Mouse (Mus musculus) lung, postnatal 36 days (tissue): Measurements from ENCODE around the gene Cnih1.
"Not testable (repeated sequence)": the region's sequence is repeated elsewhere in the genome, so short reads cannot be mapped to it uniquely, and the experiment has no call there.

ENCODE experiments used
- DNase-seq: peaks from one replicate; pipeline ENCODE4 v3.0.0; 2022; ENCODE audit warnings: mixed read lengths

Cnih1 gene

GRCm38 (mm10) chr14:46787454-46787786 is 791 bp downstream of the Cnih1 start:
- DNase-seq: no peak

GRCm38 (mm10) chr14:46785247-46785646 is 3.0 kb downstream of the Cnih1 start:
- no peak for DNase-seq

- no peak for DNase-seq
Observed at GRCm38 (mm10) chr14:46783327-46783926, 4.8 kb downstream of the Cnih1 start.

GRCm38 (mm10) chr14:46782187-46782828 is 5.9 kb downstream of the Cnih1 start:
- no peak for DNase-seq

DNA sequence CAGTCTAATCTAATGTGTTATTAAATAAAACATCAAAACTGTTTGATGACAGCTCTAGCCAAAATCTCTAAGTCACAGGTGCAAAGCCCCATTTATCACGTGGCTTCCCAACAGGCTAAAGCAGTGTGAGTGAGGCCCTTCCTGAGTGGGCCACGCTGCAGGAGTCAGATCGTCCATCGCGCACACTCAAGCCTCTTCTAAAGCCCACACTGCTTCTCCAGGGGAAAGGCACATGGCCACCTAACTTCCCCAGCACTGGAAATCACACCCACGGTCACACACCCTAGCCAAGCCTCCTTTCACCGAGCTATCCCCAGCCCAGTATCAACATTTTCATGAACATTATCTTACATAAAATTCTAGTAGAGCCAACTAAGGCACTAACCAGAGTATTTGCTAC is 7.1 kb downstream of the Cnih1 start:
- no peak for DNase-seq

DNA sequence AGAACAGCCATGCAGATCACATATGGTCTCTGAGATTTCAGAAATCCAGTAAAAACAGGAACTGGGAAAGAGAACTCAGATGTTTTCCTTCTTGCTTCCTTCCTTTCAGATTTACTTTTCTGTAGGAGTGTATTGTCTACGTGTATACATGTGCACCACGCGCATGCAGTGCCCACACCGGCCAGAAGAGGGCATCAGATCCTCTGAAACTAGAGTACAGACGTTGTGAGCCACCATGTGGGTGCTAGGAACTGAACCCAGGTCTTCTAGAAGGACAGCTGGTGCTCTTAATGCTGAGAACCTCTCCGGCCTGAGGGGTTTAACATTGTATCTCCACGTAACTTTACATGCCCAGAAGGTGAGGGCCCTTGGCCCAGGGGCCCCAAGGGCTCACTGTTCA is 9.0 kb downstream of the Cnih1 start:
- no peak for DNase-seq

GRCm38 (mm10) chr14:46778756-46779155 is 9.5 kb downstream of the Cnih1 start:
- DNase-seq: no peak

GRCm38 (mm10) chr14:46770036-46770435 is 18.2 kb downstream of the Cnih1 start:
- peak; percentile 20 for DNase-seq

DNA sequence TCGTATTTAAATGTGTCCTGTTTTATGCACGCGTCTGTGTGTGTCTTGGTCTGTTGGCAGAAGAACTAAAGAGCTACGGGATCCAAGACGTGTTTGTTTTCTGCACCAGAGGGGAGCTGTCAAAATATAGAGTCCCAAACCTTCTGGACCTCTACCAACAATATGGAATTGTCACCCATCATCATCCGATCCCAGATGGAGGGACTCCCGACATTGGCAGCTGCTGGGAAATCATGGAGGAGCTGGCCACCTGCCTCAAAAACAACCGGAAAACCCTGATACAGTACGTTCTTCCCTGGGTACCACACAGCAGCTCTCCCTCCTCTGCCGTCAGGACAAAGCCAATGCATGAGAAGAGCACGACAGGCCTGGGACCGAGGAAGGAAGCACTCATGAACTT is 21.1 kb downstream of the Cnih1 start:
- no peak for DNase-seq

DNA sequence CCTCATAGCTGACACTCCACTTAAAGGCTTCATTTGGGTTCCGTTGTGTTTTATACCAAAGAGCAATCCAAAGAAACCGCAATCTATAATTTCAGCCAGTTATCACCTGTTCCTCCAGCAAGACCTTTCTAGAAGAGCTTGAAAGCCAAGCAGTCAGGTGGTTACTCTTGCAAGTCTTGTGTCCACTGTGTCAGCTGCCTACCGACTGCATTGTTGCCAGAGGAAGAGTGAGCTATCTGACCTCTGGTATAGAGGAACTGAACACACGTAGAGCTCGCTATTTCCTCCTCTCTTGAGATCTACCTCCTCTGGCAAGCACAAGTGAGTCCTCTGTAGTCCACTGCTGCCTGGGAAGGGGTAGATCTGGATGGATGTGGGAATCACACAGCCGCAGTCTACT is 27.0 kb downstream of the Cnih1 start:
- peak; percentile 8 for DNase-seq

GRCm38 (mm10) chr14:46760355-46761029 is 27.7 kb downstream of the Cnih1 start, which contains the start of gene Cdkn3:
Gene Cdkn3, plus strand, starts transcription at chr14:46760541.
- peak; percentile 97 for DNase-seq

DNA sequence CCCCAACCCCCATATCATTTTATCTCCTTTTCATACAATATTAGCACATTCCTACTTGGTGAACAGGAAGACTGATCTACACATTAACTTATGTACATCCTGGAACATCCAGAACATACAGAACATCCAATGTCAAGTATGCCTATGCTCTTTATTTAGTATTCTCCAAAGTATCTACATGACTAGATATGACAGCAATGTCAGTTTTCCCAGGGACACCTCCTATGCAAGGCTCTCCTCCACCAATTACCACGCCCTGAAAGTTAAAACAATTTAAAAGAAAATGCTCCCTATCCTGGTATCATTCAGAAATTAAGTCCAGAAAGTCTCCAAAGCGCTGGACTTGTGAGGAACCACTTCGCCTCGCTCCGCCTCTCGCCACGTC is 28.2 kb downstream of the Cnih1 start:
- DNase-seq: no peak

DNA sequence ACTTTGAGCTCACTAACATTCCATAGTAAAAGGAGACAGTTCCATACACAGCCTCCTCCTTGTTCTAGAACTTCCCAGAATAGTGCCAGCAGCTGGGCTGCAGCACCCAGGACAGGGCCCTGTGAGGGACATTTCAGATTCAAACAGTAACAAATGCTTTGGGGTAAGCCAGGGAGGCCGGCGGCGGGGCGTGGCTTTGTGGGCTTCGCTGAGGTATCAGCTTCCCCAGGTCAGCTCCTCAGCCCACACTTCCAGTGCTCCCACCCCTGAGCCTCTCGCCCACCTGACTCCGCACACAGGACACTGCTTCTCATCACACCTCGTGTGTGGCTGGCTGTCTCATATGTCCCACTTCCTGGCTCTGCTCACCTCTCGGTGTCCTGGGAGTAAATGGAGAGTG is 30.5 kb downstream of the Cnih1 start:
- DNase-seq: no peak

- no peak for DNase-seq
Observed at GRCm38 (mm10) chr14:46755851-46756250, 32.4 kb downstream of the Cnih1 start.

GRCm38 (mm10) chr14:46754371-46754770 is 33.8 kb downstream of the Cnih1 start:
- not testable (repeated sequence) for DNase-seq

DNA sequence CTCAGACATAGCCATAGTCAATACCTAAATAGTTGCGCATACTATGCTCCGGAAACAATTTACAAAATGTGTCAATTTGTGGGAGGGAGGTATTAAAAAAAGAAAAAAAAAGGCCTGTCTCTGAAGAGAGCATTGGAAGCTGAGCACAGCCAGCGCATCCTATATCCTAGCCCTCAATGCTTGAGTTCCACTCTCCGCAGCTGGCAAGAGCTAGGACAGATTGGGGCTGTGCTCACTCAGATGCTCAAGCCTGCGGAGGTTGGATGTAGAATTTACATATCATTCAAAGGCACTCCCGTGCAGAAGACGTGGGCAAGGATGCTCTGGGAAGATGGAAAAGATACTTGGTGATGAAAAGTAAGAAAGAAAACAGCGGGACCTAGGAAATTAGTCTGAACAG is 42.8 kb downstream of the Cnih1 start:
- DNase-seq: no peak

DNA sequence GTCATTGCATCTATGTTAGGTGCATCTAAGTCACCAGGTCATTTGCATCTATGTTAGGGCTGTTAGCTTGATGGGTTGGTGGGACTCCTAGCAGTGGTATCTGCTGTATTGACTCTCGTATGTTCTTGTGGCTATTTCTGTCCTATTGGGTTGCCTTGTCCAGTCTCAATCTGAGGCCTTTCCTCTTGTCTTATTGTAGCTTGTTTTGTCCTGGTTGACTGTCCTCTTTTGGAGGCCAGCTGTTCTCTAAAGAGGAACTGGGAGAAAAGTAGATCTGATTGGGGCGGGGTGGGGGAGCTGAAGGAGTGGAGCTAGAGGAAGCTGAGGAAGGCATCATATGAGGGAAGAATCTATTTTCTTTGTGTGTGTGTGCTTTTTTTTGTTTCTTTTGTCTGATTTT is 45.5 kb downstream of the Cnih1 start:
- no peak for DNase-seq

DNA sequence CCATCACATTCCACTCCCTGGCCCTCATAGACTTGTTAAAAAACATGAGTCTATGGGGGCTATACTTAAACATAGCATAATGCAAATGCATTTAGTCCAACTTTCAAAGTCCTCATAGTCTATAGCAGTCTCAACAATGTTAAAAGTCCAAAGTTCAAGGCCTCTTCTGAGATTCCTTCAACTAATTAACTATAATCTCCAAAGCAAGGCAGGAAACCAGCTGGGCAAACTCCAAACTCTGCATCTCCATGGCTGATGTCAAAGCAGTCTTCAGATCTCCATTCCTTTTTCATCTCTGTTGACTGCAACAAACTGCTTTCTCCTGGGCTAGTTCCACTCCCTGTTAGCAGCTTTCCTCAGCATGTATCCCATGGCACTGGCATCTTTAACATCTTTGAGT is 50.9 kb downstream of the Cnih1 start:
- DNase-seq: not testable (repeated sequence)

DNA sequence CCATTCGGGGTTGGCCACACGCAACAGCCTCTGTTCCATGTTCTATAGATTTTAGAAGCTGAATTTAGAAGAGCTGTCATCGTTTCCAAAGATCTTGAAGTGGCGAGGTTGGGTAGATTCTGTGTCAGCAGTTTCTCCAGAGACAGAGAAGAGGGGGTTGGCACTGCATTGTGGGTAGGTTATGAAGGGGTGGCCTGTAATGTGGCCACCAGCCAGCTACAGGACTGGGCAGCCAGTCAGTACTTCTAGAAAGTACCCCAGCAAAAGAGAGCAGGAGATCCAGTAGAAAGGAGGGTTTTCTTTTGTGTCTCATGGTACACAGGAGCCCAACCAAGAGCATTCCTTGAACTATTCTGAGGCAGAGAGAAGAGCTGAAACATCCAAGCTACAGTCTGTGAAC is 51.8 kb downstream of the Cnih1 start:
- no peak for DNase-seq

- DNase-seq: peak; percentile 15
Observed at GRCm38 (mm10) chr14:46734761-46735455, 53.3 kb downstream of the Cnih1 start.

- peak; percentile 6 for DNase-seq
Observed at GRCm38 (mm10) chr14:46734262-46734661, 53.9 kb downstream of the Cnih1 start.

GRCm38 (mm10) chr14:46725743-46726142 is 62.5 kb downstream of the Cnih1 start:
- peak; percentile 22 for DNase-seq
